Mouse (Mus musculus): ENCODE data around the gene Bicc1.

The Bicc1 gene

DNA sequence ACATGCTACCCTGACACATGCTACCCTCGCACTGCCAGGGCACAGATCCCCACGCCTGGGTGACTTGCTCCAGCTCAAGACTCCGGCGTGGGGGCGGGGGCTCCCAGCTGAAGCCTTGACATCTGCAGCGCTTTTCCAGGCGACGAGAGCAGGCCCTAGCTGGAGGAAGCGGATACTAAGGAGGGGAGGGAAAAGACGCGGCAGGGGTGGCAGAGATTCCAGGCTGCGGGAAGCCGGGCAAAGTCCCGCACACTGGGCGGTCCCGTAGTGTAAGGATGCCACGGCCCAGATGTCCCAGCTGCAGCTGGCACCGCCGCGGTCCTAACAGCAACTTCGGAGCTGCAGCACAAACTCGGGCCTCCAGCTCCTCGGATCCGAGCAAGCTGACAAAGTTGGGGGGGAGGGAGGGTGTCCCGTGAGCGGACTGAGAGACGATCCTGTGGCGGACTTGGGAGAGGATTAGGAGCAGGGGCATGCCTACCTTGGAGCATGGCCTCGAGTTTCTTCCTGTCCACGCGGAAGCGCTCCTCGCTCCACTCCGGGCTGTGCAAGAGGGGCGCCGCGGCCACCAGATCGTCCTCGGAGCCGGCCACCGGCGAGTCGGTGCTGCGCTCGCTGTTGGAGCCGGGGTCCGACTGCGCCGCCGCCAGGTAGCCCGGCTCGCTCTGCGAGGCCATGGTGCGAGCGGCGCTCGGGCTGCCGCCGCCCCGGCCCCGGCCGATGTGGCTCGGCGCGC lies 392 bp downstream of the Bicc1 start:
- DNase-seq (ENCODE audit: low spot score in 2 of 2): peak; percentile 31 to 62

DNA sequence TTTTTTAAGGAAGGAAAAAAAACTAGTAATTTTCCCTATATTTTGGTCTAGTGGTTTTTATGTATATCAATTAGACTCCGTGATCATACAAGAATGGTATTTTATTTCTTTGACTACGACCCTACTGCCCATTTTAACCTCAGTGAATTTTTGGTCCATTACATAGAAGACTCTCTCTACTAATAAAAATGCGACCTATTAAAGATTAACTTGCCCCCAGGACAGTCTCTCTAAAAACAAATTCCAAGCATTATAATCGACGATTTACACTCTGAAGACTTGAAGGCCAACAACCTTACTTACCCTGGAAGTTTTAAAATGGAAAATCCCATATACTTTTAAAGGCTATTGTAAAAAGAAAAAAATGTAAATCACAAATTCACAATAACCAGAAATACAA lies 2.9 kb downstream of the Bicc1 start:
- DNase-seq (ENCODE audit: low spot score in 2 of 2): no peak

- DNase-seq (ENCODE audit: low spot score in 2 of 2): peak in 1 of 2 experiments; percentile 55
These were observed 5.9 kb downstream of the Bicc1 start for GRCm38 (mm10) chr10:71153610-71154009.

- peak in 1 of 2 experiments; percentile 17 for DNase-seq (ENCODE audit: low spot score in 2 of 2)
These were observed 6.4 kb downstream of the Bicc1 start for GRCm38 (mm10) chr10:71153138-71153537.

DNA sequence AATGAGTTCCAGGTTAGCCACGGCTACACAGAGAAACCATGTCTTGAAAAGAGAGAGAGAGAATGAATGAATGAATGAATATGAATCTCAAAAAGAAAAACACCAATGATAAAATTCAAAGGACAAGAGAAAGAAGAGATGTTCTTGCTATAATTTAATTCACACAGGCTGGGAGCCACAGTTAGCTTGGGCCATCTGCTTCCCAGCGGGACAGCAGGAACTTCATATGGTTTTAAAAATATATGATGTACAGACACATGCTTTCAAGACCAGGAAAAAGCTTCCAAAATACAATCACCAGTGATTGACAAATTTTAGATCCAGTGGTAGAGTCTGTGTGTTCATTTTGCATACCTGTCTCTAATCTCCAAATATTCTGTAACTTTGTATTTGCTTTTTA lies 9.0 kb downstream of the Bicc1 start:
- DNase-seq (ENCODE audit: low spot score in 2 of 2): peak in 1 of 2 experiments; percentile 6

- DNase-seq (ENCODE audit: low spot score in 2 of 2): peak in 1 of 2 experiments; percentile 56
These were observed 10.4 kb downstream of the Bicc1 start for GRCm38 (mm10) chr10:71148951-71149603.

- peak in 1 of 2 experiments; percentile 55 for DNase-seq (ENCODE audit: low spot score in 2 of 2)
These were observed 11.3 kb downstream of the Bicc1 start for GRCm38 (mm10) chr10:71148226-71148625.

DNA sequence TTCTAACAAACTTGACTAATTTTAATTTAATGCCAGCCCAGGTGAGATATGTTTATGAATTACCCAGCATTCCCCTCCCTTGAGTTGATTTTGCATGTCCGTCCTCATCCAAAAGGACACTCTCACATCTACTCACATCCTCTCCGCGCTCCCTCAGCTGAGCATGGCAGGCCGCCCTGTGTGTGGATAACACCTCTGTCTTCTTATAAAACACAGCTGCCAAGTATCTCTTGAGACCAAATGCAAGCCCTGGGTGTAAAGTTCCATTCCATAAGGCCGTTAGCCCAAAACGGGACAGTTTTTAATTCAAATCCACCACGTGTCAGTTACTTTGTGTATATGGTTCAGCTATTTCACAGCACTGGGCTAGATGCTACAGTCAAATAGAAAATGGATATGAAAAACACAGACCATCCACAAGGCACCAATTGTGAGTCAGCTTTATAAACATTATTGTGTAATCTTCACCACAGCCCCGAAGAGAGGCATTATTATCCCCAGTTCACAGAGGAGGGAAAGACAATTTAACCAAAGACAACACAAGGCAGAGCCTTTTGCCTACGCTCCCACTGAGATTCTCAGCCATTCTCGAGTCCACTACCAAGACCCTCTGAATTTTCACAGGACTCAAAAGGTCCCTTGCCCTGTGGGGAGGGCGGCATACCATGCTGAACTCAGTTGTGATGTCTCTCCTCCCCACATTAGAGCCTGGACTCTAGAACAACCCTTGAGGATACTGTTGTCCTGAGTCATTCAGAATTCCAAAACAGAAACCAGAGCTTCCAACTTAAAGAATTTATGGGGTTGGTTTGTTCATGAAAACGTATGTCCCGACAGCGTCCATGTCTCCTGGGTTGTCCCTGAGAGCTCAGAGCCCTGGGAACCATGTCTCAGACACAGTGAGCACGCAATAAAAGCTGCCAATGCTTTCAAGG lies 12.6 kb downstream of the Bicc1 start:
- peak in 1 of 2 experiments; percentile 59 for DNase-seq (ENCODE audit: low spot score in 2 of 2)

- DNase-seq (ENCODE audit: low spot score in 2 of 2): peak in 1 of 2 experiments; percentile 55
These were observed 13.7 kb downstream of the Bicc1 start for GRCm38 (mm10) chr10:71145801-71146200.

- peak in 1 of 2 experiments; percentile 19 for DNase-seq (ENCODE audit: low spot score in 2 of 2)
These were observed 15.3 kb downstream of the Bicc1 start for GRCm38 (mm10) chr10:71144191-71144590.

- DNase-seq (ENCODE audit: low spot score in 2 of 2): peak in 1 of 2 experiments; percentile 13
These were observed 16.9 kb downstream of the Bicc1 start for GRCm38 (mm10) chr10:71142568-71142967.

GRCm38 (mm10) chr10:71140281-71140845 lies 19.1 kb downstream of the Bicc1 start:
- DNase-seq (ENCODE audit: low spot score in 2 of 2): peak in 1 of 2 experiments; percentile 29

GRCm38 (mm10) chr10:71138852-71139197 lies 20.7 kb downstream of the Bicc1 start:
- peak in 1 of 2 experiments; percentile 12 for DNase-seq (ENCODE audit: low spot score in 2 of 2)

DNA sequence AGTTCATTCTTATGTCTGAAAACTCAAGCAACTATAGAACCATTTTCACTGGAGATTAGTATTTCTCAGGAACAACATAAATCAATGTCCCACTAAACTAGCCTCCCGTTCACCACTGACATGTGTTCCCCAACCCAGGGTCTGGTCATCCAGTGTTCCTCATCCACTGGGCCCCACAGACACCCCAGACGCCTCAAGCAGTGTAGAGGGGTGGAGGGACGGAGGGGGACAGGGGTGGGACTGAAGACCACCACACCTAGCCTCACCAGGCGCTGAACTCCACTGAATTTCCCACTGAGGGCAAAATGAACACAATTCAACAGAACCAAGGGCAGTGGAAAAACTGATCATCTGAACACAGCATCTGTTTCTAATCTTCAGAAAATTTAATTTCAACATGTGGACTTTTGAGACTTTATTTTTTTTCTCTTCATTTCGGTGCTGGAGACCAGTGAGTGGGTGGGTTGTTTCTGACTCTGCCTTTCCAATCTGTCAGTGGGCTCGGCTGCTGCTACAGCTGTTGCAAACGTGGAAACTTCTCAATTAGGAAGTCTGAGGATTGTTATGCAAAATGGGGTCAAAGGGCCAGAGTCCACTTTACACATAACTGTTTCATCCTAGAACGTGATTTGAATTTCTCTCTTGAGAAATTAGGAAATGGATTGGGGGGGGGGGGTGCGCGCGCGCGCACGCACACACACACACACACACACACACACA lies 21.2 kb downstream of the Bicc1 start:
- DNase-seq (ENCODE audit: low spot score in 2 of 2): peak in 1 of 2 experiments; percentile 47

GRCm38 (mm10) chr10:71137606-71138005 lies 21.9 kb downstream of the Bicc1 start:
- peak in 1 of 2 experiments; percentile 57 for DNase-seq (ENCODE audit: low spot score in 2 of 2)

- DNase-seq (ENCODE audit: low spot score in 2 of 2): peak in 1 of 2 experiments; percentile 38
These were observed 28.2 kb downstream of the Bicc1 start for GRCm38 (mm10) chr10:71131333-71131732.

DNA sequence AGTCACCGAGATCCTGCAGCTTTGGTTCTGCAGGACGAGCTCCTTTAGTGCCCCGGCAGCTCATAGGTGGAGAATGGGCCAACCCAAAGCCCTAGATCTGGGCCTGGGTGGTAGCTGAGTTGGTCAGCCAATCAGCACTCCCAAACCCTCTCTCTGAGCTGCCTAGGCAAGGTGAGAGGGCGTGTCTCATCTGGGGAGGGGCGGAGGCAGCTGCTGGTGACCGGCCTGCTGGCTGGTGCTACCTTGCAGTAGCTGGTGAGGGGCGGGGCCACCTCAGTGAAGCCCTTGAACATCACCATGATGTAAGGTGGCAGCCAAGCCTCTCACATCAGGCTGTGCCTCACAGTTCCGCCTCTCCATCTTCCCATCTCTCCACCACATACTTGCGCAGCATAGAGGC lies 29.2 kb downstream of the Bicc1 start:
- peak in 1 of 2 experiments; percentile 55 for DNase-seq (ENCODE audit: low spot score in 2 of 2)

- DNase-seq (ENCODE audit: low spot score in 2 of 2): peak in 1 of 2 experiments; percentile 10
These were observed 31.6 kb downstream of the Bicc1 start for GRCm38 (mm10) chr10:71127951-71128331.

GRCm38 (mm10) chr10:71127278-71127950 lies 32.1 kb downstream of the Bicc1 start:
- peak in 1 of 2 experiments; percentile 39 for DNase-seq (ENCODE audit: low spot score in 2 of 2)

DNA sequence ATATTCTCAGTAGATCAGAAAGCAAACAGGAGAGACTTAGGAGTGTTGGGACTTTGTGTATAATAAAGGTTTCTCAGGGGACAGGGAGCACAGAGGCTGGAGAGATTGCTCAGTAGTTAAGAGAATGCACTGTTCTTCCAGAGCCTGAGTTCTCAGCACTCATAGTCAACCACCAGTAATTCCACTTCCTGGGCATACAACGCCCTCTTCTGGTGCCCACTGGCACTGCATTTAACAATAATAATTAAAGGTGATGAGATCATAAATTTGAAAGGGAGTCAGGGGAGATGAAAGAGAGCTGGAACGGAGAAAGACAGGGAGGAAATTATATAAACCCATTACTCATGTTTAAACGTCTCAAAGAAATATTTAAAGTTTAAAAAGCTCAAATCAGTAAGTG lies 35.5 kb downstream of the Bicc1 start:
- DNase-seq (ENCODE audit: low spot score in 2 of 2): peak in 1 of 2 experiments; percentile 50
